8 mouse cellular contexts compared by ENCODE assay signal in the genomic region with DNA sequence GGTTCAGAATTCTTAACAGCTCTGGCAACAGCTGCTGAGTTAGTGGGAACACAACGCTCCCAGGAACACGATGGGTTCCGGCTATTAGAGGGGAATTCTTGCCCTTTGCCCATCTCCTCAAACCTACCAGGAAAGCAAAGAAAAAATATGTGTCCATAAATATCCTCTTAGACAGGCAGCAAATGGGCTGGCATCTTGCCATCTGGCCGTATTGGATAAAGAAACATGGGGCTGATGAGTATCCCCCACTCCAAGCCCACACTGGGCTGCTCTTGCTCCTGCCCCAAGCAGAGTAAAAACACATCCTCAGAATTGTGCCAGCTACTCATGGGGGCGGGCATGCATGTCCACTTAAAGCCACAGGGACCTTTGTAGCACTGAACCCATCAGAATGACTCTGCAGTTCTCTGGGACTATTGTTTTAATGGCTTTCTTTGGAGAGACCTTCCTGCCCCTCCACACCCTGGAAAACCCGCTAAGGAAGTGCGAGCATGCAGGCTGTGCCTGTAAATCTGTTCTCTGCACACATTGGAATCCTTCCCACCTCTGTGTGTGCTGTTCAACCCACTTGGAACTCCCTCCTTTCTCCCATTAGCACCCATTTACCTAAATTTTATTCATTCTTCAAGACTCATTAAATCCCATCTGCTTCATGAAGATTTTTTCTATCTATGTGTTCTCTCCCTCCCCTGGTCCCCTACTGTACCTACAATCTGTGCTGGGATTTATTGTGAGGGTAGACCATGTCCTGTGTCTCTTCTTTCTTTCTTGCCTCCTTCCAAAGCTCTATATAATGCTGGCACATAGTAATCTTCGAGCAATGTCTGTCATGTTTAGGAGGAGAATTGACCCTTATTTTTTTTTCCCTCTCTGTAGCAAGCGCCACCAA.
A peak's percentile ranks its signal among the peaks of the same experiment; 100 is the strongest.
DNase-seq lines count a peak whose midpoint lies in the region; ATAC-seq and TF ChIP-seq lines count a peak whose summit lies in the region.

No protein-coding gene starts in this region.

- H3K36me3 ChIP-seq in stomach, postnatal 0 days (ENCODE audit: control insufficient read depth, insufficient read depth, low read length) = no peaks in the 10 kb centered on the region
- H3K36me3 ChIP-seq in heart, embryonic 12.5 days = no peaks in the 10 kb centered on the region

- H3K4me3 ChIP-seq in stomach, postnatal 0 days (ENCODE audit: low read depth, low read length) = no peak overlapping the region
- no peak overlapping the region for H3K4me3 ChIP-seq in heart, embryonic 12.5 days

- H3K4me2 ChIP-seq in stomach, postnatal 0 days (replicated peaks; ENCODE audit: low read depth) = no peak overlapping the region
- H3K4me2 ChIP-seq in heart, embryonic 12.5 days = no peak overlapping the region

- intact Hi-C loops in left cerebral cortex, postnatal 25 days (cut with DNase I) = loop anchor here (10.0 kb wide), 3 partner anchors 142 to 302 kb away; partner anchors contain the start of gene Pcdh8

- no peaks in the 10 kb centered on the region for H3K9me3 ChIP-seq in stomach, postnatal 0 days (ENCODE audit: control insufficient read depth, low read length)
- no peaks in the 10 kb centered on the region for H3K9me3 ChIP-seq in heart, embryonic 12.5 days (replicated peaks)

- H3K27me3 ChIP-seq in stomach, postnatal 0 days (ENCODE audit: control insufficient read depth, insufficient read depth, low read length) = no peaks in the 10 kb centered on the region
- H3K27me3 ChIP-seq in heart, embryonic 12.5 days (replicated peaks) = no peaks in the 10 kb centered on the region

- WGBS in stomach, postnatal 0 days = 59% methylated on average over 9 of the region's 9 CpGs
- WGBS in heart, embryonic 12.5 days = 69% methylated on average over 9 of the region's 9 CpGs

- H3K9ac ChIP-seq in stomach, postnatal 0 days (ENCODE audit: low read length) = no peak overlapping the region
- H3K9ac ChIP-seq in heart, embryonic 12.5 days = no peak overlapping the region

- peak; percentile 74 to 78 for DNase-seq in cerebellum, postnatal 10 days
- no peak for DNase-seq in cerebellum, adult 11-12 months
- peak; percentile 16 to 35 for DNase-seq in left cerebral cortex, postnatal 25 days (ENCODE audit: low spot score in 2 of 2)
- DNase-seq in left cerebral cortex, adult 11 months (ENCODE audit: low spot score) = no peak
- DNase-seq in kidney, postnatal 10 days = peak; percentile 73
- no peak for DNase-seq in stomach, postnatal 0 days (ENCODE audit: low spot score)

- no peaks in the 10 kb centered on the region for H3K4me1 ChIP-seq in stomach, postnatal 0 days (replicated peaks; ENCODE audit: control insufficient read depth, insufficient read depth)
- no peaks in the 10 kb centered on the region for H3K4me1 ChIP-seq in heart, embryonic 12.5 days (replicated peaks)

- ATAC-seq in stomach, postnatal 0 days (ENCODE audit: low FRiP score, low TSS enrichment) = 0 out of 2 replicates have a peak, but pooled peaks have one; percentile 29
- ATAC-seq in megakaryocyte-erythroid progenitor cell, adult 5-6 weeks (replicated peaks; ENCODE audit: low FRiP score, low TSS enrichment, poor library complexity, severe bottlenecking) = no peak
- no peak for ATAC-seq in heart, embryonic 12.5 days (ENCODE audit: insufficient number of reproducible peaks, low FRiP score)

- TF ChIP-seq CTCF in stomach, postnatal 0 days (IDR thresholded peaks at IDR 0.05; ENCODE audit: low read depth) = no peak

- no peak for TF ChIP-seq EP300 in stomach, postnatal 0 days (optimal IDR thresholded peaks at IDR 0.05)

- H3K27ac ChIP-seq in stomach, postnatal 0 days (replicated peaks) = no peak overlapping the region
- no peak overlapping the region for H3K27ac ChIP-seq in heart, embryonic 12.5 days (ENCODE audit: poor library complexity, severe bottlenecking)

Comparison
In these comparisons a context has a peak if more than half of its experiments do, and no peak if none do; other contexts are left out.
1. DNase-seq: peak in cerebellum, postnatal 10 days (2 of 2), left cerebral cortex, postnatal 25 days (2 of 2) and kidney, postnatal 10 days (single experiment); none in cerebellum, adult 11-12 months (single experiment), left cerebral cortex, adult 11 months (single experiment) and stomach, postnatal 0 days (single experiment).